Mouse (Mus musculus): ENCODE data around the gene Atn1.

DNA sequence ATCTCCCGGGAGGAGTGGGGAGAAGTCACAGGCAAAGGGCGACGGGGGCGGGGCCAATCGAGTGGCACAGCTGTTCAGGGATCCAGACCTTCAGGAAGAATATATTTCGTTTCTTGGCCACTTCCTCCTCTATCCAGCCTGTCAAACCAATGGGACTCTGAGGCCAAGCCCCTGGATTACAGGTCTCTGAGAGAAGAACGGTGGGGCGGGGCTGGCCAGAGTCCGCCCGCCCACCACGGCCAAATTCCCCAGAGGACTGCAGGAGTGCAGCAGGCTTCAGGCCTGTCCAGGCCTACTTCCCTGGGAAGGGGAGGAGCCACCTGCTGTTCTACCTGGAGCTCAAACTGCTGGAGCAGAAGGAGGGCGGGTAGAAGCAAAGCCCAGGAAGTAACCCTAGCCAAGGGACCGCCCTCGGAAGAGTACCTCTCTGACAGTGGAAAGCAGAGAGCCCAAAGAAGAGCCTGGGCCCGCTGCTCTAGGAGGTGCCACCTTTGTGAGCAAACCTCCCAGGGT lies 17.8 kb downstream of the Atn1 start, which contains the start of gene Ptpn6:
- no peak for TF ChIP-seq POLR2A (IDR thresholded peaks at IDR 0.05; ENCODE audit: extremely low read depth, insufficient read depth, low read length)
- TF ChIP-seq CTCF (IDR thresholded peaks at IDR 0.05; ENCODE audit: extremely low read depth, insufficient read depth, low read length): no peak
